Mouse (Mus musculus) cortical plate, adult 2 months (tissue): ENCODE data around the gene Igsf3.

Source experiments
- CTCF ChIP-seq: fragments of 200-500 bp; IDR thresholded peaks from 2 replicates; pipeline ENCODE4 v1.5.1; 2011; ENCODE audit warnings: mild to moderate bottlenecking, control low read depth, low read length; ENCODE audit not compliant: insufficient read depth; ENCODE audit errors: extremely low read depth
- POLR2A ChIP-seq: fragments of 200-500 bp; IDR thresholded peaks from 2 replicates; pipeline ENCODE4 v1.6.1; 2011; ENCODE audit warnings: mild to moderate bottlenecking, low read length, control low read depth; ENCODE audit not compliant: insufficient read depth; ENCODE audit errors: extremely low read depth

DNA sequence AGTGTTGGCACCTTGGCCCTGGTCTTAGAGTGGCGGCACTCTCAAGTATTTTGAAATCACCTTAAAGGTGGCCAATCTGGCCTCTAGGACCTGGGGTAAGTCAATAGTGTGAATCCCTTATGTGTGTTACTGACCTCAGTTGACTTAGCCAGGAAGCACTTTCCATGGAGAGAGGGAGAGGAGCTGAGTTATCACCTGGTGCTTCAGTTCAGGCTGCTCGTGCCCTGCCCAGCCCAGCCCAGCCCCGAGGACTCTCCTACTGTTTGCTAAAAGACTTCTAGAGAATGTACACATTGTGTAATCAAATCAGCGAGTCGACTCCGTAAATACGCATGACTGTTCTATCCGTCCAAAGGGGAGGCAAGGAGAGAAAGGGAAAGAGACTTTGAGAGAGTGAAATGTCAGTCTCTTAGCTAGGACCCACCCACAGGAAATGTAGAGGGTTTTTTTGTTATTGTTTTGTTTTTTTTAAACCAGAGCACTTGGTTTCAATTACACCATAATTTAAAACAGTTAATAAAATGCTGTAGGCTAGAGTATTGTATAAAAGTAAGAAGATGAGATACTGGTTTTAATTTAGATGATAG is 9.6 kb downstream of the Igsf3 start:
- TF ChIP-seq POLR2A (no peak), CTCF (no peak)
